Mouse (Mus musculus): ENCODE measurements at regions not wholly inside any gene's neighbourhood (a gene's known extent, or its start where the extent isn't known, plus 50 kb on each side); places are given as distances from the start of the nearest gene placed in this dataset.
"Not testable (repeated sequence)": the region's sequence is repeated elsewhere in the genome, so short reads cannot be mapped to it uniquely, and the experiment has no call there.

GRCm38 (mm10) chr7:60293556-60293955 is 153.5 kb upstream of the Snrpn start:
- H3K27ac ChIP-seq (replicated peaks; ENCODE audit: low read depth, low read length) = no peak overlapping the region
- H3K4me1 ChIP-seq (ENCODE audit: control insufficient read depth, insufficient read depth, insufficient read length, low read length) = no peaks in the 10 kb centered on the region
- H3K4me3 ChIP-seq (ENCODE audit: insufficient read depth, low read depth, low read length) = no peak overlapping the region

- peak overlapping the region; percentile 39 for H3K4me3 ChIP-seq (ENCODE audit: insufficient read depth, low read depth, low read length)
- H3K27ac ChIP-seq (replicated peaks; ENCODE audit: low read depth, low read length); H3K4me1 ChIP-seq (ENCODE audit: control insufficient read depth, insufficient read depth, insufficient read length, low read length): not testable (repeated sequence)
These were observed 104.3 kb upstream of the Snrpn start for GRCm38 (mm10) chr7:60244187-60244866.

- H3K4me1 ChIP-seq (ENCODE audit: control insufficient read depth, insufficient read depth, insufficient read length, low read length); H3K27ac ChIP-seq (replicated peaks; ENCODE audit: low read depth, low read length): not testable (repeated sequence)
- peak overlapping the region; percentile 33; the same call in 1 of the 2 replicates for H3K4me3 ChIP-seq (ENCODE audit: insufficient read depth, low read depth, low read length)
These were observed 103.7 kb upstream of the Snrpn start for GRCm38 (mm10) chr7:60243746-60244145.

GRCm38 (mm10) chr7:60238595-60239195 is 98.7 kb upstream of the Snrpn start:
- H3K4me3 ChIP-seq (ENCODE audit: insufficient read depth, low read depth, low read length); H3K27ac ChIP-seq (replicated peaks; ENCODE audit: low read depth, low read length); H3K4me1 ChIP-seq (ENCODE audit: control insufficient read depth, insufficient read depth, insufficient read length, low read length): not testable (repeated sequence)

- not testable (repeated sequence) for H3K27ac ChIP-seq (replicated peaks; ENCODE audit: low read depth, low read length); H3K4me1 ChIP-seq (ENCODE audit: control insufficient read depth, insufficient read depth, insufficient read length, low read length); H3K4me3 ChIP-seq (ENCODE audit: insufficient read depth, low read depth, low read length)
These were observed 76.6 kb upstream of the Snrpn start for GRCm38 (mm10) chr7:60216358-60217273.
